In genomic region chr1:34237689-34238091, GRCm38 (mm10) we compare ENCODE assay signal across 9 mouse cellular contexts.
A peak's percentile ranks its signal among the peaks of the same experiment; 100 is the strongest.
DNase-seq lines count a peak whose midpoint lies in the region; ATAC-seq lines count a peak whose summit lies in the region.
"Had no signal": no experiment of that assay in that cellular context is flagged by ENCODE, and none has a peak within 500 bp of the region (broad histone marks: within the 10 kb centered on the region; RNA-seq: fewer than 3 reads in every experiment).

No protein-coding gene starts in this region.

- no peak overlapping the region for H3K27ac ChIP-seq in hindbrain, embryonic 11.5 days (ENCODE audit: low read depth, low read length)
- no peak overlapping the region for H3K27ac ChIP-seq in liver, embryonic 12.5 days
- no peak overlapping the region for H3K27ac ChIP-seq in neural tube, embryonic 15.5 days (replicated peaks)
- H3K27ac ChIP-seq: neural tube, embryonic 12.5 days had no signal

- no peaks in the 10 kb centered on the region for H3K9me3 ChIP-seq in hindbrain, embryonic 11.5 days (ENCODE audit: control insufficient read depth, low read length)
- no peaks in the 10 kb centered on the region for H3K9me3 ChIP-seq in liver, embryonic 12.5 days (replicated peaks)
- H3K9me3 ChIP-seq in neural tube, embryonic 15.5 days (replicated peaks) = no peaks in the 10 kb centered on the region
- H3K9me3 ChIP-seq: neural tube, embryonic 12.5 days had no signal

- peak; percentile 47 for DNase-seq in heart, adult 8-10 months (ENCODE audit: low spot score)
- DNase-seq in heart, postnatal 25 days (ENCODE audit: low spot score) = no peak
- peak; percentile 19 for DNase-seq in hindbrain, embryonic 11.5 days (ENCODE audit: low spot score)
- DNase-seq in left cerebral cortex, postnatal 25 days (ENCODE audit: low spot score in 2 of 2) = no peak
- no peak for DNase-seq in thymus, postnatal 36 days
- DNase-seq in cerebellum, postnatal 4 days (ENCODE audit: low spot score in 2 of 2) = no peak

- WGBS in hindbrain, embryonic 11.5 days = 57% methylated on average over 12 of the region's 12 CpGs
- WGBS in liver, embryonic 12.5 days (ENCODE audit: insufficient replicate concordance) = 67% methylated on average over 12 of the region's 12 CpGs
- 64% methylated on average over 12 of the region's 12 CpGs for WGBS in neural tube, embryonic 15.5 days

- ATAC-seq in hindbrain, embryonic 11.5 days (ENCODE audit: low FRiP score) = no peak
- peak; percentile 57 for ATAC-seq in liver, embryonic 12.5 days
- no peak for ATAC-seq in neural tube, embryonic 15.5 days (ENCODE audit: low FRiP score)

- H3K4me1 ChIP-seq in hindbrain, embryonic 11.5 days (replicated peaks; ENCODE audit: control insufficient read depth, insufficient read depth, low read length) = peaks cover 6% of the 10 kb centered on the region; the same call in 1 of the 2 replicates
- H3K4me1 ChIP-seq in liver, embryonic 12.5 days = peaks cover 25% of the 10 kb centered on the region
- H3K4me1 ChIP-seq in neural tube, embryonic 15.5 days = peaks cover 23% of the 10 kb centered on the region

- H3K36me3 ChIP-seq in hindbrain, embryonic 11.5 days (ENCODE audit: control insufficient read depth, insufficient read depth, low read length) = no peaks in the 10 kb centered on the region
- H3K36me3 ChIP-seq in liver, embryonic 12.5 days = no peaks in the 10 kb centered on the region
- peaks cover 3% of the 10 kb centered on the region for H3K36me3 ChIP-seq in neural tube, embryonic 15.5 days

- H3K27me3 ChIP-seq in hindbrain, embryonic 11.5 days (ENCODE audit: control insufficient read depth, insufficient read depth, low read length) = no peaks in the 10 kb centered on the region
- 0 out of 2 replicates have a peak, but pooled peaks cover 10% of the 10 kb centered on the region for H3K27me3 ChIP-seq in liver, embryonic 12.5 days (replicated peaks)
- H3K27me3 ChIP-seq in neural tube, embryonic 15.5 days (replicated peaks) = no peaks in the 10 kb centered on the region
- H3K27me3 ChIP-seq: neural tube, embryonic 12.5 days had no signal

- H3K9ac ChIP-seq in hindbrain, embryonic 11.5 days (ENCODE audit: low read depth, low read length) = no peak overlapping the region
- H3K9ac ChIP-seq in liver, embryonic 12.5 days = no peak overlapping the region
- no peak overlapping the region for H3K9ac ChIP-seq in neural tube, embryonic 15.5 days (replicated peaks)
- H3K9ac ChIP-seq: neural tube, embryonic 12.5 days had no signal

- H3K4me3 ChIP-seq in hindbrain, embryonic 11.5 days (ENCODE audit: low read depth, low read length) = no peak overlapping the region
- H3K4me3 ChIP-seq in liver, embryonic 12.5 days = peak overlapping the region; percentile 60; the same call in 1 of the 2 replicates
- no peak overlapping the region for H3K4me3 ChIP-seq in neural tube, embryonic 15.5 days (replicated peaks)
- H3K4me3 ChIP-seq: neural tube, embryonic 12.5 days had no signal

- peak overlapping the region; percentile 12; the same call in 1 of the 2 replicates for H3K4me2 ChIP-seq in hindbrain, embryonic 11.5 days (replicated peaks; ENCODE audit: low read depth, low read length)
- H3K4me2 ChIP-seq in liver, embryonic 12.5 days = peak overlapping the region; percentile 80
- H3K4me2 ChIP-seq in neural tube, embryonic 15.5 days = peak overlapping the region; percentile 73

- intact Hi-C loops in heart, postnatal 25 days (cut with DNase I) = no loop called here
- intact Hi-C loops in left cerebral cortex, postnatal 25 days (cut with DNase I) = no loop called here

Comparison
In these comparisons a context has a peak if more than half of its experiments do, and no peak if none do; other contexts are left out.
1. DNase-seq: peak in heart, adult 8-10 months (single experiment) and hindbrain, embryonic 11.5 days (single experiment); none in heart, postnatal 25 days (single experiment), left cerebral cortex, postnatal 25 days (0 of 2), thymus, postnatal 36 days (0 of 2) and cerebellum, postnatal 4 days (0 of 2).
2. H3K4me2 ChIP-seq: peak in every context shown above with its lines; median percentile 80 in liver, embryonic 12.5 days; 73 in neural tube, embryonic 15.5 days; 12 in hindbrain, embryonic 11.5 days.